Mouse (Mus musculus) fibroblast of lung, adult 2 months (primary cell): ENCODE measurements around the gene Gm21292.
"Not testable (repeated sequence)": the region's sequence is repeated elsewhere in the genome, so short reads cannot be mapped to it uniquely, and the experiment has no call there.

Experiments used
- DNase-seq: peaks from one replicate; pipeline ENCODE4 v3.0.0-alpha.2; 2011; ENCODE audit warnings: low read depth

Gene Gm21292

DNA sequence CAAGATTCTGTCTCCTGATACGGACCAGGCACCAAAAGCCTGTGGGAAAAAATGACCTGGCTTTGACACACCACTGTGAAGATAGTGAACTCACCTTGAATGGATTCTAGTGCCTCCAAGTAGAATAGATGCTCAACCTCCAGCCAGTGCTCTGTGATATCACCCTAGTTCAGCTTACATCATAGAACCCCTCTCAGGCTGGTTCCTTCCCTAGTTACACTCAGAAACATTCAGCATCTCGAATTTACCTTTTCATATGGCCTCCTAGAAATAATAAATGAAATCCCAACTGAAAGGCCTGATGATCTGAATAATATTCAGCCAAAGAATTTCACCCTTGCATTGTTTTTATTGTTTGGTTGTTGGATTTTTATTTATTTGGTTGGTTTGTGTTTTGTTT is at the start of gene Gm21292:
TSS of gene Gm21292 (minus strand) at position 101 of the 400 bp plus-strand sequence.
- not testable (repeated sequence) for DNase-seq
